Mouse (Mus musculus) stomach, postnatal 0 days (tissue): ENCODE measurements at regions not wholly inside any gene's neighbourhood (a gene's known extent, or its start where the extent isn't known, plus 50 kb on each side); places are given as distances from the start of the nearest gene placed in this dataset.

ENCODE experiments used
- CTCF ChIP-seq: IDR thresholded peaks from 2 replicates; pipeline ENCODE4 v1.5.1; 2016; ENCODE audit warnings: antibody characterized with exemption, low read depth, mild to moderate bottlenecking, moderate library complexity
- EP300 ChIP-seq: optimal IDR thresholded peaks from 2 replicates; pipeline ENCODE3; 2016; ENCODE audit warnings: antibody characterized with exemption

GRCm38 (mm10) chr12:17493053-17493452, 51.5 kb upstream of the Odc1 start:
- TF ChIP-seq CTCF (no peak), EP300 (no peak)
